Mouse (Mus musculus) Patski (cell line): ENCODE measurements at regions not wholly inside any gene's neighbourhood (a gene's known extent, or its start where the extent isn't known, plus 50 kb on each side); places are given as distances from the start of the nearest gene placed in this dataset.
"Not testable (repeated sequence)": the region's sequence is repeated elsewhere in the genome, so short reads cannot be mapped to it uniquely, and the experiment has no call there.

Source experiments
- ATAC-seq: fragments of 100-300 bp; one replicate; pipeline ENCODE4 v1.8.0; 2021
- CTCF ChIA-PET: fragments of 350-600 bp; sonication (Branson Sonifier 250); formaldehyde crosslinking; loops from one replicate; lab custom pipeline; 2022; ENCODE audit warnings: inconsistent platforms; lab: Charles Lee
- POLR2A ChIA-PET: fragments of 350-600 bp; sonication (Branson Sonifier 250); formaldehyde crosslinking; loops from one replicate; lab custom pipeline; 2022; ENCODE audit warnings: antibody characterized with exemption, inconsistent platforms; lab: Charles Lee
- DNase-seq: peaks from one replicate; pipeline ENCODE4 v3.0.0-alpha.2; 2011; ENCODE audit warnings: low read depth, low spot score
- H3K27me3 ChIP-seq: fragments of 371-371 bp; one replicate; pipeline ENCODE4 v1.5.1; 2021
- CTCF ChIP-seq: fragments of 100-300 bp; IDR thresholded peaks from one replicate; pipeline ENCODE4 v1.5.1; 2021
- in situ Hi-C: fragments of 300-500 bp; cut with MboI; formaldehyde crosslinking; loops from 3 replicates; pipeline ENCODE4 v1.11.1; 2018; ENCODE audit warnings: low pct_unique_long_range_greater_than_20kb, mixed read lengths

DNA sequence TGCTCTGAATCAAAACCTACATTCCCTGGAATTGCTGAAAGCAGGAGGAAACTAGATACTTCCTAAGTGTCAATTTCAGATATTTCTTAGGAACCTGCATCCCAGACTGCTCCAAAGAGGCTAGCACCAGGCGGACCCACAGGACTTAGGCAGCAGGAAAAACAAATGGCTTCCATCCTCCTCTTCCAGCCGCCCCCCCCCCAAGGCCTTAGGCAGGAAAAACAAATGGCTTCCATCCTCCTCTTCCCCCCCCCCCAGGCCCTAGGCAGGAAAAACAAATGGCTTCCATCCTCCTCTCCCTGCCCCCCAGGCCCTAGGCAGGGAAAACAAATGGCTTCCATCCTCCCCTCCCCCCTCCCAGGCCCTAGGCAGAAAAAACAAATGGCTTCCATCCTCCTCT, 64.5 kb upstream of the Nap1l2 start:
- no peak for DNase-seq
- POLR2A ChIA-PET, result no interaction called here
- TF ChIP-seq CTCF, result no peak
- CTCF ChIA-PET, result interaction anchor here (0.7 kb wide), 1 partner anchor 44 kb away, joined by 3 read pairs; no protein-coding TSS in a partner anchor
- peaks cover 20% of the 10 kb centered on the region for H3K27me3 ChIP-seq
- ATAC-seq, result no peak
- in situ Hi-C loops, result no loop called here

DNA sequence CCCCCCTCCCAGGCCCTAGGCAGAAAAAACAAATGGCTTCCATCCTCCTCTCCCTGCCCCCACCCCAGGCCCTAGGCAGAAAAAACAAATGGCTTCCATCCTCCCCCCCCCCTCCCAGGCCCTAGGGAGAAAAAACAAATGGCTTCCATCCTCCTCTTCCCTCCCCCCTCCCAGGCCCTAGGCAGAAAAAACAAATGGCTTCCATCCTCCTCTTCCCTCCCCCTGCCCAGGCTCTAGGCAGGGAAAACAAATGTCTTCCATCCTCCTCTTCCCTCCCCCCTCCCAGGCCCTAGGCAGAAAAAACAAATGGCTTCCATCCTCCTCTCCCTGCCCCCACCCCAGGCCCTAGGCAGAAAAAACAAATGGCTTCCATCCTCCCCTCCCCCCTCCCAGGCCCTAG, 65.0 kb upstream of the Nap1l2 start:
- in situ Hi-C loops, POLR2A ChIA-PET, ATAC-seq, CTCF ChIA-PET, DNase-seq: not testable (repeated sequence)
- H3K27me3 ChIP-seq, result peaks cover 20% of the 10 kb centered on the region

DNA sequence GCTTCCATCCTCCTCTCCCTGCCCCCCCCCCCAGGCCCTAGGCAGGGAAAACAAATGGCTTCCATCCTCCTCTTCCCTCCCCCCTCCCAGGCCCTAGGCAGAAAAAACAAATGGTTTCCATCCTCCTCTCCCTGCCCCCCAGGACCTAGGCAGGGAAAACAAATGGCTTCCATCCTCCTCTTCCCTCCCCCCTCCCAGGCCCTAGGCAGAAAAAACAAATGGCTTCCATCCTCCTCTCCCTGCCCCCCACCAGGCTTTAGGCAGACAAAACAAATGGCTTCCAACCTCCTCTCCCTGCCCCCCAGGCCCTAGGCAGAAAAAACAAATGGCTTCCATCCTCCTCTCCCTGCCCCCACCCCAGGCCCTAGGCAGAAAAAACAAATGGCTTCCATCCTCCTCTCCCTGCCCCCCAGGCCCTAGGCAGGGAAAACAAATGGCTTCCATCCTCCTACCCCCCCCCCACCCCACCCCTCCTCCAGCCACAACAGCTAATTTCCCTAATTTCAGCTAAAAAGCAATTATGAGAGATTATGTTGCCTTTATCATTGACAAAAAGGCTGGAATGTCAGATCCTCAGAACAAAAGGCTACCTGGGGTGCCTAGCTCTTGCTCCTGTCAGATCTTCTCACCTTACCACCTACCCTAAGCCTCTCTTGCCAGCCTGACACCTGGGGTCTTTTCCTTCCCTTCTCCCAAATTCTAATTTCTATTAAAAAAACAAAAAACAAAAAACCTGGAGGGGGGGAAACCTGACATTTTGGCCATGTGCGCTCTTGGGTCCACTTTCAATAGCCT, 65.8 kb upstream of the Nap1l2 start:
- CTCF ChIA-PET, DNase-seq, POLR2A ChIA-PET, in situ Hi-C loops, ATAC-seq: not testable (repeated sequence)
- peaks cover 24% of the 10 kb centered on the region for H3K27me3 ChIP-seq

DNA sequence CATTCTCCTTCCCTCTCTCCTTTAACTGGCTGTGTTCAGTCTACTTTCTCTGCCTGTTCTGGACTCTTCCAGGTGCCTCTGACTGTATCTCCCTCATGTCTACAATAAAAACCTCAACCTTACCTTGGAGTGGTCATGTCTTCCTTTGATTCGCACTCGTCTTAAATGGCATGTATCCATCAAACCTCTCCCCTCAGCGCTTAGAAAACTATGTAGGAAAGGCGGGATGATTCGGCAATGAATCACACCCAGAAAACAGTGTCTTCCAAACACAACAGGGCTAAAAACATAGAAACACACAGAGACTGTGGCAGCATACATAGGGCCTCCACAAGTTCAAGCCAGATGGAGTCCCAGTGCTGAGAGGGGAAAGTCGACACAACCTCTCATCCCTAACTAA, 66.4 kb upstream of the Nap1l2 start:
- CTCF ChIA-PET, result no interaction called here
- POLR2A ChIA-PET, result no interaction called here
- TF ChIP-seq CTCF, result no peak

GRCm38 (mm10) chrX:103254867-103255266, 66.3 kb upstream of the Cdx4 start:
- CTCF ChIA-PET, result no interaction called here
- in situ Hi-C loops, result loop anchor here (5.0 kb wide), 1 partner anchor 182 kb away; no protein-coding TSS in a partner anchor
- ATAC-seq, result no peak
- POLR2A ChIA-PET, result no interaction called here
- TF ChIP-seq CTCF, result no peak
- DNase-seq, result no peak
- H3K27me3 ChIP-seq, result peaks cover 37% of the 10 kb centered on the region

More for the DNA sequence above, 66.4 kb upstream of the Nap1l2 start:
- ATAC-seq (no peak), DNase-seq (no peak)
- H3K27me3 ChIP-seq, result peaks cover 26% of the 10 kb centered on the region
- in situ Hi-C loops, result no loop called here

- H3K27me3 ChIP-seq, result peaks cover 48% of the 10 kb centered on the region
- ATAC-seq, result peak; percentile 54
- in situ Hi-C loops, result loop anchor here (5.0 kb wide), 1 partner anchor 177 kb away; no protein-coding TSS in a partner anchor
- TF ChIP-seq CTCF, result peak; percentile 61
- DNase-seq, result peak; percentile 2
- ChIA-PET POLR2A (no interaction called here), CTCF (interaction anchor here (0.8 to 3.2 kb wide), 8 partner anchors 9 to 186 kb away, joined by 3 to 23 read pairs (median 4); no protein-coding TSS in a partner anchor)
Measured at GRCm38 (mm10) chrX:103259882-103260281, 61.3 kb upstream of the Cdx4 start.
